Mouse (Mus musculus) limb, embryonic 14.5 days (tissue): ENCODE results near the gene Zfp109. TPM values are rescaled to one million over a fixed set of nuclear protein-coding genes. Genes with fewer than 3 reads are reported as not detected.

Experiments
- ATAC-seq: fragments of 200-750 bp; cut with Nextera tagmentation; 2 replicates; pipeline ENCODE4 v1.8.0; 2017; ENCODE audit warnings: low read depth, moderate number of reproducible peaks, moderate TSS enrichment; ENCODE audit not compliant: low FRiP score
- DNase-seq: peaks from one replicate; pipeline ENCODE4 v3.0.0-alpha.2; 2015; ENCODE audit warnings: low spot score
- H3K27ac ChIP-seq: fragments of 300-500 bp; sonication (generic); replicated peaks from 2 replicates; pipeline ENCODE4 v1.5.1; 2014; ENCODE audit warnings: low read depth, mild to moderate bottlenecking, low read length, moderate library complexity, mixed read lengths
- H3K27me3 ChIP-seq: fragments of 300-500 bp; sonication (generic); 2 replicates; pipeline ENCODE4 v1.6.1; 2014; ENCODE audit warnings: low read length, mixed read lengths; ENCODE audit not compliant: control insufficient read depth, insufficient read depth
- H3K36me3 ChIP-seq: fragments of 300-500 bp; sonication (generic); 2 replicates; pipeline ENCODE4 v1.6.1; 2014; ENCODE audit warnings: mild to moderate bottlenecking, low read length, moderate library complexity, mixed read lengths; ENCODE audit not compliant: control insufficient read depth, insufficient read depth
- H3K4me1 ChIP-seq: fragments of 300-500 bp; sonication (generic); 2 replicates; pipeline ENCODE4 v1.6.1; 2014; ENCODE audit warnings: antibody characterized with exemption, low read length, mixed read lengths; ENCODE audit not compliant: control insufficient read depth, insufficient read depth
- H3K4me2 ChIP-seq: fragments of 300-500 bp; sonication (generic); replicated peaks from 2 replicates; pipeline ENCODE4 v1.6.1; 2014; ENCODE audit warnings: low read depth, mild to moderate bottlenecking, low read length, moderate library complexity; ENCODE audit not compliant: severe bottlenecking
- H3K4me3 ChIP-seq: fragments of 300-500 bp; sonication (generic); replicated peaks from 2 replicates; pipeline ENCODE4 v1.5.1; 2014; ENCODE audit warnings: low read length
- H3K9ac ChIP-seq: fragments of 300-500 bp; sonication (generic); 2 replicates; pipeline ENCODE4 v1.6.1; 2014; ENCODE audit warnings: mild to moderate bottlenecking, low read depth, low read length, moderate library complexity; ENCODE audit not compliant: severe bottlenecking
- H3K9me3 ChIP-seq: fragments of 300-500 bp; sonication (generic); 2 replicates; pipeline ENCODE4 v1.6.1; 2016; ENCODE audit warnings: low read length; ENCODE audit not compliant: control insufficient read depth
- POLR2A ChIP-seq: fragments of 200-500 bp; IDR thresholded peaks from 2 replicates; pipeline ENCODE4 v1.8.0; 2012; ENCODE audit warnings: inconsistent platforms, mild to moderate bottlenecking, moderate library complexity, borderline replicate concordance; ENCODE audit not compliant: insufficient read depth, insufficient read length; ENCODE audit errors: extremely low read depth
- WGBS: fragments of 180-500 bp; shearing (Covaris S2); extraction: QIAGEN DNeasy Blood & Tissue Kit; methylation state at CpG from one replicate; pipeline ENCODE4 v1.1.7; 2014; 5-methylcytosine and 5-hydroxymethylcytosine counted together
- polyA plus RNA-seq, 2 experiments: library from polyadenylated mRNA; depleted of rRNA in 1 of 2; stranded (reverse) in 1 of 2; unstranded in 1 of 2; fragments of >200 nt; fragmentation: Nextera tagmentation in 1 of 2; extraction: Ambion mirVana in 1 of 2; gene quantifications; 2 replicates each; pipeline versions ENCODE4 v1.2.1 to v1.2.3; 2012 to 2014

Zfp109 gene
- polyA plus RNA-seq, 2 experiments: 3.7 to 4.7 TPM

GRCm38 (mm10) chr7:24187611-24188010 lies 49.7 kb downstream of the Zfp109 start:
- Histone ChIP-seq H3K27ac (no peak overlapping the region), H3K9me3 (no peaks in the 10 kb centered on the region), H3K4me3 (no peak overlapping the region), H3K9ac (no peak overlapping the region), H3K36me3 (no peaks in the 10 kb centered on the region), H3K4me2 (no peak overlapping the region), H3K4me1 (no peaks in the 10 kb centered on the region), H3K27me3 (no peaks in the 10 kb centered on the region)
- no peak for TF ChIP-seq POLR2A
- no peak for DNase-seq
- no peak for ATAC-seq
- WGBS: 56% methylated on average over 1 of the region's 1 CpGs

Other genes with a start within 250 kb of the Zfp109 start
- not detected in 2 replicates for gene V1rd19, start 235.9 kb downstream of the Zfp109 start, polyA plus RNA-seq (2012; rRNA removed)
- not detected in 2 replicates for gene V1rd19, start 235.9 kb downstream of the Zfp109 start, polyA plus RNA-seq (2014; fragmentation: Nextera tagmentation; extraction: Ambion mirVana)
- gene Vmn1r183, start 184.3 kb downstream of the Zfp109 start, polyA plus RNA-seq (2012; rRNA removed): not detected in 2 replicates
- gene Vmn1r183, start 184.3 kb downstream of the Zfp109 start, polyA plus RNA-seq (2014; fragmentation: Nextera tagmentation; extraction: Ambion mirVana): not detected in 2 replicates
- 24.0 and 24.4 TPM in 2 replicates for gene Zfp180, start 155.6 kb downstream of the Zfp109 start, polyA plus RNA-seq (2012; rRNA removed)
- gene Zfp180, start 155.6 kb downstream of the Zfp109 start, polyA plus RNA-seq (2014; fragmentation: Nextera tagmentation; extraction: Ambion mirVana): 19.6 and 21.9 TPM in 2 replicates
- gene Zfp112, start 125.2 kb downstream of the Zfp109 start, polyA plus RNA-seq (2012; rRNA removed): 3.6 and 5.1 TPM in 2 replicates
- 5.9 and 8.5 TPM in 2 replicates for gene Zfp112, start 125.2 kb downstream of the Zfp109 start, polyA plus RNA-seq (2014; fragmentation: Nextera tagmentation; extraction: Ambion mirVana)
- 13.5 and 16.7 TPM in 2 replicates for gene Zfp235, start 103.4 kb downstream of the Zfp109 start, polyA plus RNA-seq (2012; rRNA removed)
- gene Zfp235, start 103.4 kb downstream of the Zfp109 start, polyA plus RNA-seq (2014; fragmentation: Nextera tagmentation; extraction: Ambion mirVana): 17.5 and 20.9 TPM in 2 replicates
- gene Zfp114, start 62.5 kb downstream of the Zfp109 start, polyA plus RNA-seq (2012; rRNA removed): 3.2 and 3.5 TPM in 2 replicates
- gene Zfp114, start 62.5 kb downstream of the Zfp109 start, polyA plus RNA-seq (2014; fragmentation: Nextera tagmentation; extraction: Ambion mirVana): 4.0 and 5.0 TPM in 2 replicates
- gene Zfp111, start 26.1 kb downstream of the Zfp109 start, polyA plus RNA-seq (2012; rRNA removed): 6.1 and 7.0 TPM in 2 replicates
- gene Zfp111, start 26.1 kb downstream of the Zfp109 start, polyA plus RNA-seq (2014; fragmentation: Nextera tagmentation; extraction: Ambion mirVana): 12.7 TPM in 2 replicates
- 3.1 and 4.1 TPM in 2 replicates for gene Zfp108, start 17.2 kb upstream of the Zfp109 start, polyA plus RNA-seq (2012; rRNA removed)
- gene Zfp108, start 17.2 kb upstream of the Zfp109 start, polyA plus RNA-seq (2014; fragmentation: Nextera tagmentation; extraction: Ambion mirVana): 4.8 and 6.1 TPM in 2 replicates
- gene Zfp93, start 32.9 kb upstream of the Zfp109 start, polyA plus RNA-seq (2012; rRNA removed): 5.8 and 6.2 TPM in 2 replicates
- 8.2 and 14.2 TPM in 2 replicates for gene Zfp93, start 32.9 kb upstream of the Zfp109 start, polyA plus RNA-seq (2014; fragmentation: Nextera tagmentation; extraction: Ambion mirVana)
- gene Zfp61, start 63.7 kb upstream of the Zfp109 start, polyA plus RNA-seq (2012; rRNA removed): 36.8 and 45.0 TPM in 2 replicates
- gene Zfp61, start 63.7 kb upstream of the Zfp109 start, polyA plus RNA-seq (2014; fragmentation: Nextera tagmentation; extraction: Ambion mirVana): 38.7 and 39.7 TPM in 2 replicates
- 13.8 and 14.4 TPM in 2 replicates for gene Zfp94, start 79.1 kb upstream of the Zfp109 start, polyA plus RNA-seq (2012; rRNA removed)
- 11.7 and 12.6 TPM in 2 replicates for gene Zfp94, start 79.1 kb upstream of the Zfp109 start, polyA plus RNA-seq (2014; fragmentation: Nextera tagmentation; extraction: Ambion mirVana)
- 0.13 and 0.38 TPM in 2 replicates for gene Tescl, start 96.4 kb upstream of the Zfp109 start, polyA plus RNA-seq (2012; rRNA removed)
- gene Tescl, start 96.4 kb upstream of the Zfp109 start, polyA plus RNA-seq (2014; fragmentation: Nextera tagmentation; extraction: Ambion mirVana): not detected in 2 replicates
- gene Lypd5, start 111.6 kb upstream of the Zfp109 start, polyA plus RNA-seq (2012; rRNA removed): 0.09 and 0.50 TPM in 2 replicates
- gene Lypd5, start 111.6 kb upstream of the Zfp109 start, polyA plus RNA-seq (2014; fragmentation: Nextera tagmentation; extraction: Ambion mirVana): 0.62 and 3.1 TPM in 2 replicates
- gene Kcnn4, start 132.7 kb upstream of the Zfp109 start, polyA plus RNA-seq (2012; rRNA removed): 2.4 and 3.3 TPM in 2 replicates
- 1.8 and 2.4 TPM in 2 replicates for gene Kcnn4, start 132.7 kb upstream of the Zfp109 start, polyA plus RNA-seq (2014; fragmentation: Nextera tagmentation; extraction: Ambion mirVana)
- gene Smg9, start 162.1 kb upstream of the Zfp109 start, polyA plus RNA-seq (2012; rRNA removed): 44.3 and 53.4 TPM in 2 replicates
- 21.0 and 23.2 TPM in 2 replicates for gene Smg9, start 162.1 kb upstream of the Zfp109 start, polyA plus RNA-seq (2014; fragmentation: Nextera tagmentation; extraction: Ambion mirVana)
- 0.06 TPM in 1 of 2 replicates, not detected in the other for gene Irgc1, start 214.7 kb upstream of the Zfp109 start, polyA plus RNA-seq (2012; rRNA removed)
- not detected in 2 replicates for gene Irgc1, start 214.7 kb upstream of the Zfp109 start, polyA plus RNA-seq (2014; fragmentation: Nextera tagmentation; extraction: Ambion mirVana)
- 8.3 and 8.4 TPM in 2 replicates for gene Plaur, start 224.9 kb upstream of the Zfp109 start, polyA plus RNA-seq (2012; rRNA removed)
- 3.9 and 7.5 TPM in 2 replicates for gene Plaur, start 224.9 kb upstream of the Zfp109 start, polyA plus RNA-seq (2014; fragmentation: Nextera tagmentation; extraction: Ambion mirVana)
- 19.5 and 21.1 TPM in 2 replicates for gene Cadm4, start 244.5 kb upstream of the Zfp109 start, polyA plus RNA-seq (2012; rRNA removed)
- gene Cadm4, start 244.5 kb upstream of the Zfp109 start, polyA plus RNA-seq (2014; fragmentation: Nextera tagmentation; extraction: Ambion mirVana): 1.7 and 2.1 TPM in 2 replicates